Mouse (Mus musculus) C2C12 (cell line): ENCODE measurements around the gene Laptm5.

Source experiments
- CEBPB ChIP-seq: IDR thresholded peaks from one replicate; pipeline ENCODE4 v1.6.1; 2011; ENCODE audit warnings: low read depth, mild to moderate bottlenecking, control low read depth, moderate library complexity
- CTCF ChIP-seq: IDR thresholded peaks from one replicate; pipeline ENCODE4 v1.5.1; 2011; ENCODE audit not compliant: control insufficient read depth, insufficient read depth, insufficient read length
- USF1 ChIP-seq: IDR thresholded peaks from one replicate; pipeline ENCODE4 v1.6.1; 2011; ENCODE audit warnings: low read depth, mild to moderate bottlenecking, control low read depth, moderate library complexity

DNA sequence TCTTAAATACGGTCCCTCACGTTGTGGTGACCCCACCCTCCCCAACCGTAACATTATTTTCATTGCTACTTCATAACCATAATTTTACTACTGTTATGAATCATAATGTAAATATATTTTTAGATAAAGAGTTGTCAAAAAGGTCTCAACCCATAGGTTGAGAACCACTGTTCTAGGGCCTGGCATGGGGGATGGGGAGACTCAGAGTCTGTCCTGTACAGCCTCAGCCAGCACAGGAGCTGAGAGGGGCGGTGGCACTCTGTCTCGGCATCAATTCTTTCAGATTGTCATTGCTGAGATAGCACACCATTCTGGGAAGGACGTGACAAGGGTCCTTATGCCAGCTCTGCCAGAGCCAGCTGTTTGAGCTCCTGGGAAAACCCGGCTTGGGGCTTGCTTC is 1.6 kb downstream of the Laptm5 start:
- TF ChIP-seq CTCF (no peak), CEBPB (no peak), USF1 (no peak)
